Mouse (Mus musculus) neural tube, embryonic 15.5 days (tissue): ENCODE results near the gene AI597479. TPM values are rescaled to one million over a fixed set of nuclear protein-coding genes. Genes with fewer than 3 reads are reported as not detected.
"Not testable (repeated sequence)": the region's sequence is repeated elsewhere in the genome, so short reads cannot be mapped to it uniquely, and the experiment has no call there.

Source experiments
- ATAC-seq: fragments of 200-750 bp; cut with Nextera tagmentation; 2 replicates; pipeline ENCODE4 v1.8.0; 2017; ENCODE audit warnings: mild to moderate bottlenecking, moderate TSS enrichment, moderate library complexity; ENCODE audit not compliant: low FRiP score
- H3K27ac ChIP-seq: fragments of 300-500 bp; sonication (generic); replicated peaks from 2 replicates; pipeline ENCODE4 v1.5.1; 2015; ENCODE audit warnings: mild to moderate bottlenecking, inconsistent platforms
- H3K27me3 ChIP-seq: fragments of 300-500 bp; sonication (generic); replicated peaks from 2 replicates; pipeline ENCODE4 v1.6.1; 2015; ENCODE audit warnings: inconsistent platforms
- H3K36me3 ChIP-seq: fragments of 300-500 bp; sonication (generic); 2 replicates; pipeline ENCODE4 v1.6.1; 2015; ENCODE audit warnings: inconsistent platforms
- H3K4me1 ChIP-seq: fragments of 300-500 bp; sonication (generic); 2 replicates; pipeline ENCODE4 v1.6.1; 2015; ENCODE audit warnings: inconsistent platforms
- H3K4me2 ChIP-seq: fragments of 300-500 bp; sonication (generic); 2 replicates; pipeline ENCODE4 v1.6.1; 2015; ENCODE audit warnings: inconsistent platforms, mild to moderate bottlenecking, moderate library complexity
- H3K4me3 ChIP-seq: fragments of 300-500 bp; sonication (generic); replicated peaks from 2 replicates; pipeline ENCODE4 v1.5.1; 2015; ENCODE audit warnings: mild to moderate bottlenecking, inconsistent platforms
- H3K9ac ChIP-seq: fragments of 300-500 bp; sonication (generic); replicated peaks from 2 replicates; pipeline ENCODE4 v1.6.1; 2015; ENCODE audit warnings: mild to moderate bottlenecking, inconsistent platforms
- H3K9me3 ChIP-seq: fragments of 300-500 bp; sonication (generic); replicated peaks from 2 replicates; pipeline ENCODE4 v1.6.1; 2016; ENCODE audit warnings: inconsistent platforms
- WGBS: fragments of 180-500 bp; shearing (Covaris S2); methylation state at CpG from one replicate; pipeline ENCODE4 v1.1.7; 2015; ENCODE audit warnings: mixed read lengths; 5-methylcytosine and 5-hydroxymethylcytosine counted together
- polyA plus RNA-seq: library from polyadenylated mRNA; unstranded; fragments of >200 nt; fragmentation: Nextera tagmentation; extraction: Ambion mirVana; gene quantifications from 2 replicates; pipeline ENCODE4 v1.2.1, GENCODE M21; 2015

The AI597479 gene
- polyA plus RNA-seq, 1 experiment from 2014 or later = 41.4 TPM

GRCm38 (mm10) chr1:43127820-43128610, 29.5 kb downstream of the AI597479 start:
- no peak overlapping the region for H3K9ac ChIP-seq
- no peak for ATAC-seq
- no peaks in the 10 kb centered on the region for H3K9me3 ChIP-seq
- H3K4me3 ChIP-seq = no peak overlapping the region
- no peaks in the 10 kb centered on the region for H3K27me3 ChIP-seq
- WGBS = 79% methylated on average over 8 of the region's 8 CpGs
- peaks cover 26% of the 10 kb centered on the region for H3K36me3 ChIP-seq
- no peak overlapping the region for H3K4me2 ChIP-seq
- H3K4me1 ChIP-seq = no peaks in the 10 kb centered on the region
- H3K27ac ChIP-seq = no peak overlapping the region

GRCm38 (mm10) chr1:43130219-43130981, 31.9 kb downstream of the AI597479 start:
- Histone ChIP-seq H3K9ac (no peak overlapping the region), H3K4me3 (no peak overlapping the region), H3K36me3 (peaks cover 17% of the 10 kb centered on the region), H3K27me3 (no peaks in the 10 kb centered on the region), H3K9me3 (no peaks in the 10 kb centered on the region), H3K4me2 (no peak overlapping the region), H3K4me1 (no peaks in the 10 kb centered on the region), H3K27ac (no peak overlapping the region)
- 78% methylated on average over 5 of the region's 5 CpGs for WGBS
- no peak for ATAC-seq

GRCm38 (mm10) chr1:43131591-43131990, 33.1 kb downstream of the AI597479 start:
- Histone ChIP-seq H3K4me3 (no peak overlapping the region), H3K27ac (no peak overlapping the region), H3K4me2 (no peak overlapping the region), H3K27me3 (no peaks in the 10 kb centered on the region), H3K9ac (no peak overlapping the region), H3K36me3 (peaks cover 20% of the 10 kb centered on the region), H3K4me1 (no peaks in the 10 kb centered on the region), H3K9me3 (no peaks in the 10 kb centered on the region)
- 92% methylated on average over 9 of the region's 9 CpGs for WGBS
- ATAC-seq = no peak

GRCm38 (mm10) chr1:43136488-43137029, 38.0 kb downstream of the AI597479 start:
- not testable (repeated sequence) for H3K9me3 ChIP-seq, H3K27ac ChIP-seq, ATAC-seq, H3K27me3 ChIP-seq, H3K9ac ChIP-seq, H3K4me1 ChIP-seq, H3K4me2 ChIP-seq, H3K4me3 ChIP-seq
- H3K36me3 ChIP-seq = peaks cover 12% of the 10 kb centered on the region; the same call in 1 of the 2 replicates
- 71% methylated on average over 2 of the region's 2 CpGs for WGBS

GRCm38 (mm10) chr1:43137334-43137733, 38.8 kb downstream of the AI597479 start:
- Histone ChIP-seq H3K27me3 (no peaks in the 10 kb centered on the region), H3K4me2 (no peak overlapping the region), H3K4me3 (no peak overlapping the region), H3K9ac (no peak overlapping the region), H3K36me3 (peaks cover 12% of the 10 kb centered on the region; the same call in 1 of the 2 replicates), H3K4me1 (no peaks in the 10 kb centered on the region), H3K9me3 (no peaks in the 10 kb centered on the region), H3K27ac (no peak overlapping the region)
- 84% methylated on average over 5 of the region's 5 CpGs for WGBS
- ATAC-seq = no peak

GRCm38 (mm10) chr1:43138268-43138812, 39.8 kb downstream of the AI597479 start:
- H3K9me3 ChIP-seq = no peaks in the 10 kb centered on the region
- 71% methylated on average over 15 of the region's 15 CpGs for WGBS
- H3K36me3 ChIP-seq = peaks cover 12% of the 10 kb centered on the region; the same call in 1 of the 2 replicates
- no peak overlapping the region for H3K4me2 ChIP-seq
- no peak overlapping the region for H3K4me3 ChIP-seq
- H3K4me1 ChIP-seq = no peaks in the 10 kb centered on the region
- no peak overlapping the region for H3K27ac ChIP-seq
- no peak overlapping the region for H3K9ac ChIP-seq
- ATAC-seq = no peak
- no peaks in the 10 kb centered on the region for H3K27me3 ChIP-seq

- Histone ChIP-seq H3K27me3 (no peaks in the 10 kb centered on the region), H3K27ac (no peak overlapping the region), H3K4me3 (no peak overlapping the region), H3K9me3 (no peaks in the 10 kb centered on the region), H3K36me3 (peaks cover 12% of the 10 kb centered on the region; the same call in 1 of the 2 replicates), H3K9ac (no peak overlapping the region), H3K4me2 (no peak overlapping the region), H3K4me1 (no peaks in the 10 kb centered on the region)
- peak; percentile 81 for ATAC-seq
- WGBS = 55% methylated on average over 8 of the region's 8 CpGs
Observed at GRCm38 (mm10) chr1:43139587-43140266, 41.2 kb downstream of the AI597479 start.

- no peak overlapping the region for H3K9ac ChIP-seq
- H3K4me3 ChIP-seq = no peak overlapping the region
- H3K36me3 ChIP-seq = peaks cover 9% of the 10 kb centered on the region; the same call in 1 of the 2 replicates
- H3K4me1 ChIP-seq = no peaks in the 10 kb centered on the region
- WGBS = 79% methylated on average over 11 of the region's 11 CpGs
- no peaks in the 10 kb centered on the region for H3K27me3 ChIP-seq
- no peak overlapping the region for H3K4me2 ChIP-seq
- H3K9me3 ChIP-seq = no peaks in the 10 kb centered on the region
- no peak for ATAC-seq
- H3K27ac ChIP-seq = no peak overlapping the region
Observed at GRCm38 (mm10) chr1:43141555-43141961, 43.0 kb downstream of the AI597479 start.

GRCm38 (mm10) chr1:43142849-43143248, 44.3 kb downstream of the AI597479 start:
- no peaks in the 10 kb centered on the region for H3K9me3 ChIP-seq
- H3K36me3 ChIP-seq = peaks cover 3% of the 10 kb centered on the region; the same call in 1 of the 2 replicates
- H3K27ac ChIP-seq = no peak overlapping the region
- no peak overlapping the region for H3K4me3 ChIP-seq
- no peak for ATAC-seq
- no peaks in the 10 kb centered on the region for H3K27me3 ChIP-seq
- H3K9ac ChIP-seq = no peak overlapping the region
- H3K4me2 ChIP-seq = no peak overlapping the region
- 80% methylated on average over 6 of the region's 6 CpGs for WGBS
- H3K4me1 ChIP-seq = no peaks in the 10 kb centered on the region

GRCm38 (mm10) chr1:43143284-43143683, 44.8 kb downstream of the AI597479 start:
- no peak overlapping the region for H3K4me2 ChIP-seq
- no peak overlapping the region for H3K27ac ChIP-seq
- peaks cover 3% of the 10 kb centered on the region; the same call in 1 of the 2 replicates for H3K36me3 ChIP-seq
- ATAC-seq = no peak
- WGBS = 87% methylated on average over 4 of the region's 4 CpGs
- H3K9ac ChIP-seq = no peak overlapping the region
- H3K4me3 ChIP-seq = no peak overlapping the region
- no peaks in the 10 kb centered on the region for H3K9me3 ChIP-seq
- H3K27me3 ChIP-seq = no peaks in the 10 kb centered on the region
- H3K4me1 ChIP-seq = no peaks in the 10 kb centered on the region

GRCm38 (mm10) chr1:43143791-43144190, 45.3 kb downstream of the AI597479 start:
- no peaks in the 10 kb centered on the region for H3K4me1 ChIP-seq
- ATAC-seq = no peak
- H3K4me2 ChIP-seq = no peak overlapping the region
- peaks cover 3% of the 10 kb centered on the region; the same call in 1 of the 2 replicates for H3K36me3 ChIP-seq
- H3K9ac ChIP-seq = no peak overlapping the region
- H3K9me3 ChIP-seq = no peaks in the 10 kb centered on the region
- no peaks in the 10 kb centered on the region for H3K27me3 ChIP-seq
- H3K4me3 ChIP-seq = no peak overlapping the region
- no peak overlapping the region for H3K27ac ChIP-seq
- 94% methylated on average over 4 of the region's 4 CpGs for WGBS
